ENCODE assay signal across 22 mouse cellular contexts in the genomic region with DNA sequence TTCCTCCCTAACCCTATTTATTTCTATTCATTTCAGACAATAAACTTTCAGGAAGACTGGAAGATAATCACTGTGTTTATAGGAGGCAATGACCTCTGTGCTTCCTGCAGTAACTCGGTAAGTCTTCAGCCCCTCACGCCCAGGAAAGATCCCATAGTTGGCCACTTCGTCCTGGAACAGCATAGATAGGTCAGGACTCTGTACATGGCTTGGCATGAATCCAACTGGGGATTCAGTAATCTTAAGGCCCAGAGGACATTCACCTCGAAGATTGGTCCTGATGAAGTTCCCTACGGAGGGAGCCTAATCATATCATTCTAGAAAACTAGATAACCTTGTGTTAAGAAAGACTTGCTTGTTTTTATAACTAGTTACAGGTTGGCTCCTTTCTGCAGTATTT.
DNase-seq lines count a peak whose midpoint lies in the region; ATAC-seq and TF ChIP-seq lines count a peak whose summit lies in the region.
"Had no signal": no experiment of that assay in that cellular context is flagged by ENCODE, and none has a peak within 500 bp of the region (broad histone marks: within the 10 kb centered on the region; RNA-seq: fewer than 3 reads in every experiment).

No protein-coding gene starts in this region.

- 55% methylated on average over 5 of the region's 5 CpGs for WGBS in liver, adult 2 months
- WGBS in intestine, embryonic 15.5 days: 54% methylated on average over 5 of the region's 5 CpGs
- WGBS in intestine, embryonic 16.5 days: 50% methylated on average over 5 of the region's 5 CpGs
- WGBS in intestine, postnatal 0 days: 28% methylated on average over 5 of the region's 5 CpGs

- H3K4me1 ChIP-seq in liver, adult 2 months (ENCODE audit: control insufficient read depth, insufficient read depth, low read length): peaks cover 8% of the 10 kb centered on the region
- no peaks in the 10 kb centered on the region for H3K4me1 ChIP-seq in intestine, embryonic 15.5 days (replicated peaks)
- H3K4me1 ChIP-seq in intestine, embryonic 16.5 days (ENCODE audit: control insufficient read depth, insufficient read depth, low read length): no peaks in the 10 kb centered on the region; the same call in 1 of the 2 replicates
- no peaks in the 10 kb centered on the region for H3K4me1 ChIP-seq in intestine, postnatal 0 days (replicated peaks; ENCODE audit: control insufficient read depth, insufficient read depth, low read length)

- TF ChIP-seq POLR2A in liver, adult 2 months (IDR thresholded peaks at IDR 0.05; ENCODE audit: extremely low read depth, insufficient read depth, low read length): no peak

- ATAC-seq in intestine, embryonic 15.5 days: peak; percentile 68
- ATAC-seq in intestine, embryonic 16.5 days: peak; percentile 86
- ATAC-seq in intestine, postnatal 0 days: peak; percentile 56
- ATAC-seq in erythroblast, adult 5-6 weeks (replicated peaks; ENCODE audit: low FRiP score, poor library complexity, severe bottlenecking): no peak
- ATAC-seq: activated CD4-positive, CD25-positive, alpha-beta regulatory T cell, adult 4 months; CD4-positive, CD25-positive, alpha-beta regulatory T cell, adult 4 months; Patski had no signal

- H3K9ac ChIP-seq in liver, adult 2 months (ENCODE audit: low read depth, low read length): no peak overlapping the region
- H3K9ac ChIP-seq in intestine, embryonic 15.5 days: no peak overlapping the region
- no peak overlapping the region for H3K9ac ChIP-seq in intestine, embryonic 16.5 days (ENCODE audit: low read depth, low read length)
- H3K9ac ChIP-seq in intestine, postnatal 0 days (ENCODE audit: low read depth, low read length): no peak overlapping the region

- H3K36me3 ChIP-seq in liver, adult 2 months (ENCODE audit: control insufficient read depth, insufficient read depth, low read length): no peaks in the 10 kb centered on the region
- no peaks in the 10 kb centered on the region for H3K36me3 ChIP-seq in intestine, embryonic 15.5 days
- H3K36me3 ChIP-seq in intestine, embryonic 16.5 days (ENCODE audit: control insufficient read depth, insufficient read depth, low read length): no peaks in the 10 kb centered on the region
- no peaks in the 10 kb centered on the region for H3K36me3 ChIP-seq in intestine, postnatal 0 days (ENCODE audit: control insufficient read depth, insufficient read depth)
- H3K36me3 ChIP-seq: G1E had no signal

- peak; percentile 16 for DNase-seq in liver, adult 2 months (ENCODE audit: extremely low read depth, low read depth, low spot score)
- no peak for DNase-seq in liver
- DNase-seq in left cerebral cortex, adult 8-10 months (ENCODE audit: low spot score in 2 of 2): no peak
- DNase-seq in cerebellum, adult 11 months: no peak
- DNase-seq: adrenal gland, adult 2 months; adrenal gland, adult 8-10 months; adrenal gland, postnatal 10 days; adrenal gland, postnatal 14 days; adrenal gland, postnatal 25 days; adrenal gland, postnatal 36 days; B cell, adult 2 months; cerebellum, adult 11-12 months; cerebellum, adult 18-20 months had no signal

- TF ChIP-seq CTCF in liver, adult 2 months (IDR thresholded peaks at IDR 0.05; ENCODE audit: low read depth, low read length): no peak
- no peak for TF ChIP-seq CTCF in intestine, postnatal 0 days (IDR thresholded peaks at IDR 0.05; ENCODE audit: low read depth)

- no peak overlapping the region for H3K27ac ChIP-seq in liver, adult 2 months (replicated peaks; ENCODE audit: insufficient read depth, low read depth, low read length)
- H3K27ac ChIP-seq in intestine, embryonic 15.5 days: no peak overlapping the region
- no peak overlapping the region for H3K27ac ChIP-seq in intestine, embryonic 16.5 days (ENCODE audit: low read length)
- no peak overlapping the region for H3K27ac ChIP-seq in intestine, postnatal 0 days (ENCODE audit: low read depth, low read length)

- no peak overlapping the region for H3K4me2 ChIP-seq in intestine, embryonic 15.5 days (replicated peaks)
- no peak overlapping the region for H3K4me2 ChIP-seq in intestine, embryonic 16.5 days (ENCODE audit: low read depth, low read length)
- H3K4me2 ChIP-seq in intestine, postnatal 0 days (replicated peaks; ENCODE audit: low read depth): no peak overlapping the region

- H3K4me3 ChIP-seq in liver, adult 2 months (ENCODE audit: insufficient read depth, low read depth, low read length): no peak overlapping the region
- no peak overlapping the region for H3K4me3 ChIP-seq in intestine, embryonic 15.5 days (replicated peaks)
- H3K4me3 ChIP-seq in intestine, embryonic 16.5 days (ENCODE audit: low read length): no peak overlapping the region
- no peak overlapping the region for H3K4me3 ChIP-seq in intestine, postnatal 0 days (ENCODE audit: low read depth, low read length)

- H3K79me2 ChIP-seq in liver, adult 2 months (ENCODE audit: control insufficient read depth, insufficient read depth, low read length): no peaks in the 10 kb centered on the region

- H3K9me3 ChIP-seq in intestine, embryonic 15.5 days: no peaks in the 10 kb centered on the region
- H3K9me3 ChIP-seq in intestine, embryonic 16.5 days (ENCODE audit: control insufficient read depth, low read length): no peaks in the 10 kb centered on the region
- H3K9me3 ChIP-seq in intestine, postnatal 0 days (ENCODE audit: control insufficient read depth): no peaks in the 10 kb centered on the region
- H3K9me3 ChIP-seq: G1E had no signal

- H3K27me3 ChIP-seq in liver, adult 2 months (ENCODE audit: control insufficient read depth, insufficient read depth, low read length): no peaks in the 10 kb centered on the region
- no peaks in the 10 kb centered on the region for H3K27me3 ChIP-seq in intestine, embryonic 15.5 days (replicated peaks)
- H3K27me3 ChIP-seq in intestine, embryonic 16.5 days (replicated peaks; ENCODE audit: control insufficient read depth, insufficient read depth, low read length): no peaks in the 10 kb centered on the region
- peaks cover 9% of the 10 kb centered on the region for H3K27me3 ChIP-seq in intestine, postnatal 0 days (replicated peaks; ENCODE audit: control insufficient read depth, insufficient read depth, low read length)
- H3K27me3 ChIP-seq: CH12.LX, Patski had no signal
